Mouse (Mus musculus): ENCODE data around the gene Tac2.

Gene Tac2

DNA sequence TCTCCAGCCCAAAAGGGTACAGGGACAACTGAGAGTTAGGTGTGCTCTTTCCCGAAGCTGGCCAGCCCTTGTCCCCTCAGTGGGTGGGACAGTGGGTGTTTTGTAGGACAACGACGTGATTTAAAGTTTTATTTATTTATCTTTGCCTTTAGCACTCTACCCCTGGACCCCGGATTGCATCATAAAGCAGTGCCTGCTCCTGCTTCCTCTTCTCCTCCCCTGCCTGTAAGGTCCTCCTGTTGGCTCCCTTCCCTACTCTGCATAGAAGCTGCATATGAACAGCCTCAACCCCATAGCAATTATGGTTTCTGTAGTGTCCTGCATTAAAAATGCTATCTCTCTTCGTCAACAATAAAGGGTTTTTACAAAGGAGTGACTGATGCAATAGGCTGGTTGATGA, 7.1 kb downstream of the Tac2 start:
- peaks cover 19% of the 10 kb centered on the region for H3K27me3 ChIP-seq (ENCODE audit: insufficient read depth, low read length)
- H3K36me3 ChIP-seq (ENCODE audit: insufficient read depth, low read length), result no peaks in the 10 kb centered on the region
- TF ChIP-seq CTCF (conservative IDR thresholded peaks at IDR 0.05; ENCODE audit: low read length), result no peak
- no peak for TF ChIP-seq POU5F1 (IDR thresholded peaks at IDR 0.05; ENCODE audit: borderline replicate concordance, low read length)
- TF ChIP-seq NANOG (IDR thresholded peaks at IDR 0.05; ENCODE audit: borderline replicate concordance, low read length), result no peak
- peaks cover 39% of the 10 kb centered on the region for H3K4me1 ChIP-seq (replicated peaks; ENCODE audit: low read depth, low read length)
- peaks cover 10% of the 10 kb centered on the region for H3K9me3 ChIP-seq (ENCODE audit: low read length)
- no peak overlapping the region for H3K4me3 ChIP-seq (replicated peaks; ENCODE audit: low read length)

DNA sequence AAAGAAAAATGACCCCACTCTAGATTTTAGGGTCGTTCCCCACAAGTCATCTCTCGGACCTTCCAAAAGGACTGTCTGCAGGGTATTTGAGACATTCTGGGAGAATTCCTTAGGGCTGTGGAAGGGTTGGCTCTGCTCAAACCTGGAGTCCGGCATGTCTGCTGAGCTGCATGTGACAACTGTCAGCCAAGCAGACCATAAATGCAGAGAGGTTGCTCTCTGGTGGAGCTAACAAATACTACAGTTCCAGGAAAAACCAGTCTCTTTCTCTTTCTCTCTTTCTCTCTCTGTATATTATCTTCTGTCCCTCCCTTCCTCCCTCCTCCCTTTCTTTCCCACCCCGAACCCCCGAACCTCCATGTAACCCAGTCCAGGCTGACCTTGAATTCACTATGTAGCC, 10.2 kb downstream of the Tac2 start:
- no peak for TF ChIP-seq POU5F1 (IDR thresholded peaks at IDR 0.05; ENCODE audit: borderline replicate concordance, low read length)
- TF ChIP-seq CTCF (conservative IDR thresholded peaks at IDR 0.05; ENCODE audit: low read length), result no peak; the same call in 1 of the 2 replicates
- Histone ChIP-seq H3K9me3 (ENCODE audit: low read length) (peaks cover 10% of the 10 kb centered on the region), H3K4me1 (replicated peaks; ENCODE audit: low read depth, low read length) (peaks cover 27% of the 10 kb centered on the region), H3K36me3 (ENCODE audit: insufficient read depth, low read length) (no peaks in the 10 kb centered on the region), H3K4me3 (replicated peaks; ENCODE audit: low read length) (no peak overlapping the region), H3K27me3 (ENCODE audit: insufficient read depth, low read length) (peaks cover 7% of the 10 kb centered on the region; the same call in 1 of the 2 replicates)

DNA sequence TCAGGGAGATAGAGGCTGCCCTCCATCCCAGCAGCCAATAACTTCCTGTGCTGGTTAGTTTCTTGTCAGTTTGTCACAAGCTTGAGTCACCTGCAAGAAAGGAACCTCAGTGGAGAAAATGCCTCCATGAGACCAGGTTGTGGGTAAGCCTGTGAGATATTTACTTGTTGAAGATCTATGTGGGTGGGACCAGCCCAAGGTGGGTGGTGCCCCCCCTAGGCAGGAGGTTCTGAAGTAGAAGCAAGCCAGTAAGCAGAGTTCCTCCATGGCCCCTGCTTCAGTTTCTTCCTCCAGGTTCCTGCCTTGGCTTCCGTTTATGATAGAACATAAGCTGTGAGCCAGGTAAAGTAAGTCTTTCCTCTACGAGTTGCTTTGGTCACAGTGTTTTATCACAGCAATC, 12.0 kb downstream of the Tac2 start:
- Histone ChIP-seq H3K4me3 (replicated peaks; ENCODE audit: low read length) (no peak overlapping the region), H3K27me3 (ENCODE audit: insufficient read depth, low read length) (peaks cover 10% of the 10 kb centered on the region; the same call in 1 of the 2 replicates), H3K4me1 (replicated peaks; ENCODE audit: low read depth, low read length) (peaks cover 32% of the 10 kb centered on the region), H3K9me3 (ENCODE audit: low read length) (peaks cover 10% of the 10 kb centered on the region), H3K36me3 (ENCODE audit: insufficient read depth, low read length) (peaks cover 2% of the 10 kb centered on the region)
- no peak for TF ChIP-seq NANOG (IDR thresholded peaks at IDR 0.05; ENCODE audit: borderline replicate concordance, low read length)
- no peak for TF ChIP-seq CTCF (conservative IDR thresholded peaks at IDR 0.05; ENCODE audit: low read length)
- no peak for TF ChIP-seq POU5F1 (IDR thresholded peaks at IDR 0.05; ENCODE audit: borderline replicate concordance, low read length)

DNA sequence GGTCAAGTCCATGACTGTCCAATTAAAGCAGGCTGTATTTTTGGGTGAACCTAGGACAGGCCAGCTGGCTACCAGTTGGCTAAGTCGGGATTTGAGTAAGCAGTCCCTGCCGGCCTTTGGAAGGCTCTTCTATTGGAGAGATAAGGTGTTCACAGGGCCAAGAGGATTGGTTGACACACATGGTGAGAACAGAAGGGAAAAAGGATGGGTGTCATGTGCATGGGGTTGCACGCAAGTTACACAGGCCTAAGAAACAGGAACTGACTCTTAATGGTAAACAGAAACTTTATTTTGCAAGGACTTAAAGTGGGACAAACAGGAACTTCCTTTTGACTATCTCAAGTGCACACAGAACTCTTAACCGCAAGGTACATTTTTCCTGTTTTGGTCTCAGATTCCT, 12.6 kb downstream of the Tac2 start:
- TF ChIP-seq CTCF (conservative IDR thresholded peaks at IDR 0.05; ENCODE audit: low read length) (no peak), POU5F1 (IDR thresholded peaks at IDR 0.05; ENCODE audit: borderline replicate concordance, low read length) (no peak), NANOG (IDR thresholded peaks at IDR 0.05; ENCODE audit: borderline replicate concordance, low read length) (no peak)
- peaks cover 35% of the 10 kb centered on the region for H3K4me1 ChIP-seq (replicated peaks; ENCODE audit: low read depth, low read length)
- H3K4me3 ChIP-seq (replicated peaks; ENCODE audit: low read length), result no peak overlapping the region
- peaks cover 8% of the 10 kb centered on the region for H3K36me3 ChIP-seq (ENCODE audit: insufficient read depth, low read length)
- H3K27me3 ChIP-seq (ENCODE audit: insufficient read depth, low read length), result peaks cover 10% of the 10 kb centered on the region; the same call in 1 of the 2 replicates
- H3K9me3 ChIP-seq (ENCODE audit: low read length), result peaks cover 10% of the 10 kb centered on the region

DNA sequence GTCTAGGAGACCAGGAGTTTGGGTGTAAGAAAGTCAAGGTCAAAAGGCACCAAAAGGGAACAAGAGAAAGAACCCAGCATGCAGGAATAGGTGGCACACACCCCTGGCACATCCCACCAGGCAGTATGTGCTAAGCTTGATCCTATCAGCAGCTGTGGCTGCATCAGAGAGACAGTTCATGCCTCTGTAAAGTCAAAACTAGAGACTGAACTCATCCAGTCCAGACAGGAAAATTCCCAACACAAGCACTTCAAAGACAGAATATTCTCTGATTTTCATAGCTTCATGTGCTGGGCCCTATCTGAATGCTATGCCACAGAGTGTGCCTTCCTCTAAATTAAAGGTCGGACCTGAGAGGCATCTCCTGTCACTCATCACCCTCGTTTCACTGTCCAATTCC, 13.3 kb downstream of the Tac2 start:
- Histone ChIP-seq H3K36me3 (ENCODE audit: insufficient read depth, low read length) (peaks cover 14% of the 10 kb centered on the region), H3K27me3 (ENCODE audit: insufficient read depth, low read length) (peaks cover 10% of the 10 kb centered on the region; the same call in 1 of the 2 replicates), H3K4me1 (replicated peaks; ENCODE audit: low read depth, low read length) (peaks cover 42% of the 10 kb centered on the region), H3K9me3 (ENCODE audit: low read length) (peaks cover 10% of the 10 kb centered on the region), H3K4me3 (replicated peaks; ENCODE audit: low read length) (no peak overlapping the region)
- TF ChIP-seq CTCF (conservative IDR thresholded peaks at IDR 0.05; ENCODE audit: low read length), result no peak
- TF ChIP-seq POU5F1 (IDR thresholded peaks at IDR 0.05; ENCODE audit: borderline replicate concordance, low read length), result no peak
- no peak for TF ChIP-seq NANOG (IDR thresholded peaks at IDR 0.05; ENCODE audit: borderline replicate concordance, low read length)

DNA sequence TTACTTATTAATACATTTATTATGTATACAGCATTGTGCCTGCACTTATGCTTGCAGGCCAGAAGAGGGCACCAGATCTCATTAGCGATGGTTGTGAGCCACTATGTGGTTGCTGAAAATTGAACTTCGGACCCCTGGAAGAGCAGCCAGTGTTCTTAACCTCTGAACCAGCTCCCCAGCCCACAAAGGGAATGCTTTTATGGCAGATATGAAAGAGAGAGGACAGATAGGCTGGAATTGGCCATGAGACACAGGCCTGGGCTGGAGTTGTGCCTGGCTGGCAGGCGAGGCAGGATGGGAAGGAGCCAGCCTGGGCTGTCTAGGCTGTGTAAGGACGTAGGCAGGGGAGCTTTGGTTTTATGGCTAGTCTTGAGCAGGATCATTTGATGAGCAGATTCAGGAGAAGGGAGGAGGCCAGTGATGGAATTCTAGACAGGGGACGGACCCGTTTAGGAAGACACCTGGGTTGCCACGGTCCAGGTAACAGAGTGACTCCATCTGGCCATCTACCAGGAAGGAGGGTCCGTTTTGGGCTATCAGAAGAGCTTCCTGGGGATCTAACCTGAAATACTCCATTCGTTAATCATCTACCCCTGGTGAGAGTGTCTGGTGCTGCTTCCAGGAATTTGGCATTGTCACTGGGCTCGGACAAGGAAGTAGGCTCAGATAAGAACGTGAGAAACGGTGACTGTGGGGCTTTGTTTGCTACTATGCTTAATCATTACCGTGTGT, 14.0 kb downstream of the Tac2 start:
- H3K9me3 ChIP-seq (ENCODE audit: low read length), result peaks cover 10% of the 10 kb centered on the region
- peaks cover 10% of the 10 kb centered on the region; the same call in 1 of the 2 replicates for H3K27me3 ChIP-seq (ENCODE audit: insufficient read depth, low read length)
- peaks cover 46% of the 10 kb centered on the region for H3K4me1 ChIP-seq (replicated peaks; ENCODE audit: low read depth, low read length)
- H3K4me3 ChIP-seq (replicated peaks; ENCODE audit: low read length), result peak overlapping the region; percentile 86; the same call in 1 of the 2 replicates
- TF ChIP-seq CTCF (conservative IDR thresholded peaks at IDR 0.05; ENCODE audit: low read length) (peak; percentile 71), POU5F1 (IDR thresholded peaks at IDR 0.05; ENCODE audit: borderline replicate concordance, low read length) (no peak)
- peaks cover 22% of the 10 kb centered on the region for H3K36me3 ChIP-seq (ENCODE audit: insufficient read depth, low read length)

DNA sequence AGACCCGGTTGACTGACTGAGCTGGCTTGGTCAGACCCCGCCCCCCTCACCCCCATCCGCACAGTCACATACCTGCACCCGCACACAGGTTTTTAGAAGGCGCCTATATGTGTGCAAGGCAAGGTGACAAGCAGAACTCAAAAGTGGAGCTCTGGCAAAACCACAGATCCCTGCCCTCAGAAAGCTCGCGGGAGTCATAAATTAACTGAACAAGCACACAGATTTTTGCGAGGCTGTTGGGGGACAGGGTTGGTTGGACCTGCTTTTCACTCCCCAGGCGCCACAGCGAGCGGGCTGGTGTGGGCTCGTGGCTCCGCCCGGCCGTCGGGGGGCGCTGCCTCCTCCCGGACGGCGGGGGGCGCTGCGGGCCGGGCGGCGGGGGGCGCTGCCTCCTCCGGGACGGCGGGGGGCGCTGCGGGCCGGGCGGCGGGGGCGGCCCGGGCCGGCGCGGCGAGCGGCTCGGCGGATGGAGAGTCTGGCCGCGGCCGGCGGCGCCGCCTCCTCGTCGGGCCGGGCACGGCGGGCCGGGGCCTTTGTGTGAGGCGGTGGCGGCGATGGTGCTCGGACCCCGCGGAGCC, 14.9 kb downstream of the Tac2 start, which contains the start of gene Zbtb39:
TSS of gene Zbtb39 (plus strand) at position 456 of the 578 bp plus-strand sequence.
- TF ChIP-seq NANOG (IDR thresholded peaks at IDR 0.05; ENCODE audit: borderline replicate concordance, low read length) (no peak), POU5F1 (IDR thresholded peaks at IDR 0.05; ENCODE audit: borderline replicate concordance, low read length) (no peak), CTCF (conservative IDR thresholded peaks at IDR 0.05; ENCODE audit: low read length) (no peak)

DNA sequence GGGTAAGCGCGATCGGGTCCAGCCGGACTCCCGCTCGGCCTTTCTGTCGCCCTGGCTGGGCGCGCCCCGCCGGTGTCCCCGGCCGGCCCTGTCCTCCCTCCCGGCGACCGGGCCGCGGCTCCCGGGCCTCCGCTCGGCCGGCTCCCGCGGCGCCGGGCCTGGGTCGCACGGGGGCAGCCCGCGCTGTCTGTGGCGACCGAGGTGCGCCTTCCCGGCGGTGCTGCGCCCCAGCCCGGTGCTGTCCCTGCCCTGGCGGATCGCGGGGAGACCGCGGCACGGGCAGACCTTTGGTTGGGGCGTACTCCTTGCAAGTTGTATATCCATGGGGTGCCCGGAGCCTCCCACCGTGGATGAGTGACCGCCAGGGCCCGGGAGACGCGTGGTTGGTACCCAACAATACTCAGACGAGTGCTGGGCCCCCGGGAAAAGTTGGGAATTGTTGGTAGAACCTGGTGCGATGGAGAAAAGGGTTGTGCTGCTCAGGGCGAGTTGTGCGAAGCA, 15.4 kb downstream of the Tac2 start:
- peaks cover 10% of the 10 kb centered on the region; the same call in 1 of the 2 replicates for H3K27me3 ChIP-seq (ENCODE audit: insufficient read depth, low read length)
- H3K4me1 ChIP-seq (replicated peaks; ENCODE audit: low read depth, low read length), result peaks cover 53% of the 10 kb centered on the region
- TF ChIP-seq POU5F1 (IDR thresholded peaks at IDR 0.05; ENCODE audit: borderline replicate concordance, low read length), result no peak
- no peak for TF ChIP-seq CTCF (conservative IDR thresholded peaks at IDR 0.05; ENCODE audit: low read length)
- TF ChIP-seq NANOG (IDR thresholded peaks at IDR 0.05; ENCODE audit: borderline replicate concordance, low read length), result no peak
- H3K9me3 ChIP-seq (ENCODE audit: low read length), result peaks cover 8% of the 10 kb centered on the region
- peak overlapping the region; percentile 86 for H3K4me3 ChIP-seq (replicated peaks; ENCODE audit: low read length)
- H3K36me3 ChIP-seq (ENCODE audit: insufficient read depth, low read length), result peaks cover 35% of the 10 kb centered on the region

More for the DNA sequence above, 14.9 kb downstream of the Tac2 start, which contains the start of gene Zbtb39:
- Histone ChIP-seq H3K4me3 (replicated peaks; ENCODE audit: low read length) (peak within 1 kb of the TSS; percentile 86), H3K27me3 (ENCODE audit: insufficient read depth, low read length) (peaks cover 10% of the 10 kb centered on the region; the same call in 1 of the 2 replicates), H3K4me1 (replicated peaks; ENCODE audit: low read depth, low read length) (peaks cover 48% of the 10 kb centered on the region), H3K9me3 (ENCODE audit: low read length) (peaks cover 10% of the 10 kb centered on the region), H3K36me3 (ENCODE audit: insufficient read depth, low read length) (peaks cover 31% of the 10 kb centered on the region)

All from E14TG2a.4 (cell line).